Mouse (Mus musculus) lung, postnatal 14 days (tissue): ENCODE results near the gene Gsk3a.

Source experiments
- DNase-seq: peaks from one replicate; pipeline ENCODE4 v3.0.0; 2021

Gsk3a gene

GRCm38 (mm10) chr7:25237249-25238014 lies at the start of gene Gsk3a:
Gsk3a (minus strand) TSS chr7:25237851.
- DNase-seq, result peak; percentile 98

- DNase-seq, result no peak
These were observed 49.3 kb upstream of the Gsk3a start for GRCm38 (mm10) chr7:25286989-25287388.

GRCm38 (mm10) chr7:25285511-25286238 lies 48.0 kb upstream of the Gsk3a start:
- DNase-seq, result no peak

GRCm38 (mm10) chr7:25284766-25285165 lies 47.1 kb upstream of the Gsk3a start:
- DNase-seq, result no peak

- DNase-seq, result no peak
These were observed 46.5 kb upstream of the Gsk3a start for GRCm38 (mm10) chr7:25284171-25284570.

- no peak for DNase-seq
These were observed 46.0 kb upstream of the Gsk3a start for GRCm38 (mm10) chr7:25283637-25284036.

- peak; percentile 44 for DNase-seq
These were observed 45.1 kb upstream of the Gsk3a start for GRCm38 (mm10) chr7:25282731-25283211.

- DNase-seq, result peak; percentile 99
These were observed 44.3 kb upstream of the Gsk3a start for GRCm38 (mm10) chr7:25281734-25282601.

GRCm38 (mm10) chr7:25281166-25281733 lies 43.6 kb upstream of the Gsk3a start:
- no peak for DNase-seq

- DNase-seq, result peak; percentile 75
These were observed 42.5 kb upstream of the Gsk3a start for GRCm38 (mm10) chr7:25279861-25280791.

GRCm38 (mm10) chr7:25279076-25279860 lies 41.6 kb upstream of the Gsk3a start:
- DNase-seq, result peak; percentile 90

GRCm38 (mm10) chr7:25278341-25279075 lies 40.9 kb upstream of the Gsk3a start:
- peak; percentile 79 for DNase-seq

- DNase-seq, result no peak
These were observed 40.3 kb upstream of the Gsk3a start for GRCm38 (mm10) chr7:25277998-25278340.

GRCm38 (mm10) chr7:25277405-25277804 lies 39.8 kb upstream of the Gsk3a start:
- no peak for DNase-seq

- DNase-seq, result no peak
These were observed 38.1 kb upstream of the Gsk3a start for GRCm38 (mm10) chr7:25275555-25276298.

- no peak for DNase-seq
These were observed 37.3 kb upstream of the Gsk3a start for GRCm38 (mm10) chr7:25274996-25275395.

- no peak for DNase-seq
These were observed 36.9 kb upstream of the Gsk3a start for GRCm38 (mm10) chr7:25274571-25274970.

- no peak for DNase-seq
These were observed 35.9 kb upstream of the Gsk3a start for GRCm38 (mm10) chr7:25273259-25274241.
